ENCODE assay signal across 11 mouse cellular contexts in genomic region chr7:105569512-105570496, GRCm38 (mm10). TPM values are rescaled to one million over a fixed set of nuclear protein-coding genes. Genes with fewer than 3 reads are reported as not detected.
A peak's percentile ranks its signal among the peaks of the same experiment; 100 is the strongest.
DNase-seq lines count a peak whose midpoint lies in the region; ATAC-seq lines count a peak whose summit lies in the region.
"Had no signal": no experiment of that assay in that cellular context is flagged by ENCODE, and none has a peak within 500 bp of the region (broad histone marks: within the 10 kb centered on the region; RNA-seq: fewer than 3 reads in every experiment).

No protein-coding gene starts in this region.

- no peak overlapping the region for H3K9ac ChIP-seq in embryonic facial prominence, embryonic 15.5 days
- H3K9ac ChIP-seq in limb, embryonic 13.5 days = no peak overlapping the region
- H3K9ac ChIP-seq: liver, embryonic 13.5 days had no signal

- H3K4me3 ChIP-seq in embryonic facial prominence, embryonic 15.5 days (replicated peaks) = no peak overlapping the region
- H3K4me3 ChIP-seq in limb, embryonic 13.5 days = no peak overlapping the region
- H3K4me3 ChIP-seq: liver, embryonic 13.5 days had no signal

- peaks cover 47% of the 10 kb centered on the region for H3K36me3 ChIP-seq in embryonic facial prominence, embryonic 15.5 days
- H3K36me3 ChIP-seq in limb, embryonic 13.5 days = peaks cover 61% of the 10 kb centered on the region
- H3K36me3 ChIP-seq: liver, embryonic 13.5 days had no signal

- H3K4me2 ChIP-seq in embryonic facial prominence, embryonic 15.5 days (replicated peaks) = no peak overlapping the region
- H3K4me2 ChIP-seq in limb, embryonic 13.5 days (replicated peaks) = peak overlapping the region; percentile 9; the same call in 1 of the 2 replicates
- H3K4me2 ChIP-seq: liver, embryonic 13.5 days had no signal

- H3K27ac ChIP-seq in embryonic facial prominence, embryonic 15.5 days (replicated peaks) = no peak overlapping the region
- H3K27ac ChIP-seq in limb, embryonic 13.5 days = no peak overlapping the region
- H3K27ac ChIP-seq: liver, embryonic 13.5 days had no signal

- peak; percentile 12 for ATAC-seq in embryonic facial prominence, embryonic 15.5 days (ENCODE audit: insufficient number of reproducible peaks, low FRiP score, low TSS enrichment, low read depth)
- no peak for ATAC-seq in limb, embryonic 13.5 days (ENCODE audit: low FRiP score, low read depth)
- ATAC-seq: activated CD4-positive, CD25-positive, alpha-beta regulatory T cell, adult 4 months had no signal

- H3K4me1 ChIP-seq in embryonic facial prominence, embryonic 15.5 days = peaks cover 24% of the 10 kb centered on the region
- H3K4me1 ChIP-seq in limb, embryonic 13.5 days = peaks cover 26% of the 10 kb centered on the region
- H3K4me1 ChIP-seq: liver, embryonic 13.5 days had no signal

- DNase-seq in embryo, embryonic 10.5 days (ENCODE audit: low spot score) = peak; percentile 27
- no peak for DNase-seq in embryo, embryonic 10 days (ENCODE audit: low spot score)
- peak; percentile 98 for DNase-seq in brain, adult 2 months (ENCODE audit: low read depth, low spot score)
- DNase-seq in gastrocnemius, adult 18-20 months (ENCODE audit: low spot score) = no peak
- DNase-seq in thymus, postnatal 0 days (ENCODE audit: low spot score) = no peak
- DNase-seq in heart, postnatal 4 days = no peak
- DNase-seq: liver, embryonic 13.5 days had no signal

- 35% methylated on average over 12 of the region's 12 CpGs for WGBS in embryonic facial prominence, embryonic 15.5 days
- 26% methylated on average over 12 of the region's 12 CpGs for WGBS in limb, embryonic 13.5 days

- H3K27me3 ChIP-seq in embryonic facial prominence, embryonic 15.5 days = no peaks in the 10 kb centered on the region
- no peaks in the 10 kb centered on the region for H3K27me3 ChIP-seq in limb, embryonic 13.5 days

- H3K9me3 ChIP-seq in embryonic facial prominence, embryonic 15.5 days (replicated peaks) = no peaks in the 10 kb centered on the region
- no peaks in the 10 kb centered on the region for H3K9me3 ChIP-seq in limb, embryonic 13.5 days
- H3K9me3 ChIP-seq: liver, embryonic 13.5 days had no signal

RNA-seq across cellular contexts. Expression of gene Apbb1, which starts 11.6 kb away (rescaled TPM):
- 53.1 and 63.4 TPM in 2 replicates for polyA plus RNA-seq in embryonic facial prominence, embryonic 15.5 days (2015; fragmentation: Nextera tagmentation; extraction: Ambion mirVana)
- 51.1 and 58.3 TPM in 2 replicates for polyA plus RNA-seq in limb, embryonic 13.5 days (2015; fragmentation: Nextera tagmentation; extraction: Ambion mirVana)
- 1 to 10 TPM; 7.4 to 7.5 TPM for total RNA-seq in gastrocnemius, adult 18-20 months (2021)
- 6.5 and 7.7 TPM in 2 replicates for polyA plus RNA-seq in thymus, postnatal 0 days (2015; fragmentation: Nextera tagmentation; extraction: Ambion mirVana)
- 10 to 100 TPM; 57.5 to 59.1 TPM for total RNA-seq in heart, postnatal 4 days (2021)

RNA-seq across cellular contexts. Expression of gene Smpd1, which starts 15.6 kb away (rescaled TPM):
- 54.6 and 58.9 TPM in 2 replicates for polyA plus RNA-seq in embryonic facial prominence, embryonic 15.5 days (2015; fragmentation: Nextera tagmentation; extraction: Ambion mirVana)
- 40.1 and 40.8 TPM in 2 replicates for polyA plus RNA-seq in limb, embryonic 13.5 days (2015; fragmentation: Nextera tagmentation; extraction: Ambion mirVana)
- 10 to 100 TPM; 49.7 to 53.4 TPM for total RNA-seq in gastrocnemius, adult 18-20 months (2021)
- polyA plus RNA-seq in thymus, postnatal 0 days (2015; fragmentation: Nextera tagmentation; extraction: Ambion mirVana) = 24.3 and 25.6 TPM in 2 replicates
- total RNA-seq in heart, postnatal 4 days (2021) = 100 to 1,000 TPM; 101 to 103 TPM

RNA-seq across cellular contexts. Expression of gene Hpx, which starts 30.1 kb away (rescaled TPM):
- polyA plus RNA-seq in embryonic facial prominence, embryonic 15.5 days (2015; fragmentation: Nextera tagmentation; extraction: Ambion mirVana) = 0.32 and 0.33 TPM in 2 replicates
- polyA plus RNA-seq in limb, embryonic 13.5 days (2015; fragmentation: Nextera tagmentation; extraction: Ambion mirVana) = 0.37 and 1.00 TPM in 2 replicates
- 1 to 10 TPM in 1 of 2 experiments, not detected in 1; 1.6 TPM for total RNA-seq in gastrocnemius, adult 18-20 months (2021)
- polyA plus RNA-seq in thymus, postnatal 0 days (2015; fragmentation: Nextera tagmentation; extraction: Ambion mirVana) = 0.35 and 0.74 TPM in 2 replicates
- total RNA-seq in heart, postnatal 4 days (2021) = under 1 TPM; 0.23 to 0.60 TPM
- polyA plus RNA-seq: activated CD4-positive, CD25-positive, alpha-beta regulatory T cell, adult 4 months; heart, embryonic 14.5 days had no signal

Comparison
In these comparisons a context has a peak if more than half of its experiments do, and no peak if none do; other contexts are left out.
1. DNase-seq: peak in embryo, embryonic 10.5 days (single experiment) and brain, adult 2 months (single experiment); none in embryo, embryonic 10 days (single experiment), gastrocnemius, adult 18-20 months (single experiment), thymus, postnatal 0 days (single experiment) and heart, postnatal 4 days (single experiment).